Comparison of ENCODE assay signal across 8 mouse cellular contexts in the genomic region with DNA sequence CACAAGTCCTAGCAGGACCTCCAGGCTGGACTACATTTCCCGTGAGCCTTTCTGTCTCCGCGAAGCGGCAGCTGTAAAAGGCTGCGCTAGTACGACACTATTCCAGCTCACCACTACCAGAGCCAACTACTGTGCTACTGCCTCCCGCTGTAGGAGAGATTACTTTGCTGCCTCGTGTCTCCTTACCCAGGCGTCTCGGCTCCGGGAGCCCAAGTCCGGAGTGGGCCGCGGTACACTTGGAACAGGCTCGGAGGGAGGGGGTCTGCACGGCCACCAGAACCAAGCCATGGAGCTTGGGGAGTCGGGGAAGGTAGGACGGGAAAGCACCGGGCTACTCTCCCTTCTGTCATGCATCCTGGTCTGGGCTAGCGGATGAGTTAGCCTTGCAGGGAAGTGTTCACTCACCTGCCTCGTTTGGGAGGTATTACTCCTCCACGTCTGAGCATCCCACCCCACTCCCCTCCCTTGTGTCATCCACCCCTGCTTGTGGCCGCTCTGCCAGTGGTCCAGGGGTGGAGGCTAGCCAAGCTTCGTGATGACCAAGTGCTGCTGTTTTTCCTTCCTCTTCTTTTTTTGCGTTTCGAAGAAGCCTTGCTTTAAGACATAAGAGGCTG. TPM values are rescaled to one million over a fixed set of nuclear protein-coding genes. Genes with fewer than 3 reads are reported as not detected.
DNase-seq lines count a peak whose midpoint lies in the region; ATAC-seq lines count a peak whose summit lies in the region.

No protein-coding gene starts in this region.

- ATAC-seq in hindbrain, embryonic 11.5 days (ENCODE audit: low FRiP score), result peak; percentile 94
- ATAC-seq in lung, embryonic 16.5 days (ENCODE audit: low read depth), result peak; percentile 98

- DNase-seq in Muller cell, postnatal 12 days (ENCODE audit: inconsistent ontology term), result peak; percentile 72
- peak; percentile 83 for DNase-seq in cerebellum, adult 9-11 months
- peak; percentile 61 to 73 for DNase-seq in frontal cortex, postnatal 10 days (ENCODE audit: low spot score in 2 of 2)
- peak; percentile 81 for DNase-seq in hindbrain, embryonic 11.5 days (ENCODE audit: low spot score)
- DNase-seq in layer of hippocampus, adult 9-11 months, result peak; percentile 88
- DNase-seq in ovary, postnatal 10 days (ENCODE audit: low spot score), result peak; percentile 54
- DNase-seq in thymus, postnatal 14 days, result peak; percentile 56

- 1% methylated on average over 26 of the region's 26 CpGs for WGBS in hindbrain, embryonic 11.5 days
- WGBS in lung, embryonic 16.5 days, result under 1% methylated on average over 26 of the region's 26 CpGs

- peak overlapping the region; percentile 65 for H3K4me3 ChIP-seq in hindbrain, embryonic 11.5 days (ENCODE audit: low read depth, low read length)
- peak overlapping the region; percentile 84 for H3K4me3 ChIP-seq in lung, embryonic 16.5 days (ENCODE audit: low read length)

- H3K27ac ChIP-seq in hindbrain, embryonic 11.5 days (ENCODE audit: low read depth, low read length), result no peak overlapping the region
- H3K27ac ChIP-seq in lung, embryonic 16.5 days (ENCODE audit: low read length), result peak overlapping the region; percentile 67

- no peaks in the 10 kb centered on the region for H3K27me3 ChIP-seq in hindbrain, embryonic 11.5 days (ENCODE audit: control insufficient read depth, insufficient read depth, low read length)
- no peaks in the 10 kb centered on the region for H3K27me3 ChIP-seq in lung, embryonic 16.5 days (ENCODE audit: control insufficient read depth, insufficient read depth, low read depth, low read length)

- H3K36me3 ChIP-seq in hindbrain, embryonic 11.5 days (ENCODE audit: control insufficient read depth, insufficient read depth, low read length), result no peaks in the 10 kb centered on the region
- no peaks in the 10 kb centered on the region for H3K36me3 ChIP-seq in lung, embryonic 16.5 days (ENCODE audit: control insufficient read depth, insufficient read depth, low read length)

- no peaks in the 10 kb centered on the region for H3K4me1 ChIP-seq in hindbrain, embryonic 11.5 days (replicated peaks; ENCODE audit: control insufficient read depth, insufficient read depth, low read length)
- peaks cover 6% of the 10 kb centered on the region for H3K4me1 ChIP-seq in lung, embryonic 16.5 days (replicated peaks; ENCODE audit: control insufficient read depth, insufficient read depth, low read length)

- peak overlapping the region; percentile 85 for H3K4me2 ChIP-seq in hindbrain, embryonic 11.5 days (replicated peaks; ENCODE audit: low read depth, low read length)
- peak overlapping the region; percentile 76 for H3K4me2 ChIP-seq in lung, embryonic 16.5 days (ENCODE audit: low read depth, low read length)

- peak overlapping the region; percentile 75 for H3K9ac ChIP-seq in hindbrain, embryonic 11.5 days (ENCODE audit: low read depth, low read length)
- H3K9ac ChIP-seq in lung, embryonic 16.5 days (ENCODE audit: low read length), result peak overlapping the region; percentile 82

- no peaks in the 10 kb centered on the region for H3K9me3 ChIP-seq in hindbrain, embryonic 11.5 days (ENCODE audit: control insufficient read depth, low read length)
- no peaks in the 10 kb centered on the region for H3K9me3 ChIP-seq in lung, embryonic 16.5 days (ENCODE audit: control insufficient read depth, low read length)

RNA-seq across cellular contexts. Expression of gene Atp6v0e2, which starts 33.1 kb away (rescaled TPM):
- polyA plus RNA-seq in hindbrain, embryonic 11.5 days (2014; fragmentation: Nextera tagmentation; extraction: Ambion mirVana), result 55.1 and 59.0 TPM in 2 replicates
- polyA plus RNA-seq in lung, embryonic 16.5 days (2015; fragmentation: Nextera tagmentation; extraction: Ambion mirVana), result 9.7 and 11.8 TPM in 2 replicates

RNA-seq across cellular contexts. Expression of gene Lrrc61, which starts 50.2 kb away (rescaled TPM):
- polyA plus RNA-seq in hindbrain, embryonic 11.5 days (2014; fragmentation: Nextera tagmentation; extraction: Ambion mirVana), result 13.9 and 17.2 TPM in 2 replicates
- polyA plus RNA-seq in lung, embryonic 16.5 days (2015; fragmentation: Nextera tagmentation; extraction: Ambion mirVana), result 5.8 and 8.8 TPM in 2 replicates

RNA-seq across cellular contexts. Expression of gene Sspo, which starts 56.3 kb away (rescaled TPM):
- polyA plus RNA-seq in hindbrain, embryonic 11.5 days (2014; fragmentation: Nextera tagmentation; extraction: Ambion mirVana), result 0.05 and 0.17 TPM in 2 replicates
- 0.14 and 0.36 TPM in 2 replicates for polyA plus RNA-seq in lung, embryonic 16.5 days (2015; fragmentation: Nextera tagmentation; extraction: Ambion mirVana)

RNA-seq across cellular contexts. Expression of gene Zfp467, which starts 58.7 kb away (rescaled TPM):
- 13.3 and 14.9 TPM in 2 replicates for polyA plus RNA-seq in hindbrain, embryonic 11.5 days (2014; fragmentation: Nextera tagmentation; extraction: Ambion mirVana)
- 21.0 and 22.6 TPM in 2 replicates for polyA plus RNA-seq in lung, embryonic 16.5 days (2015; fragmentation: Nextera tagmentation; extraction: Ambion mirVana)
